Mouse (Mus musculus): ENCODE measurements at regions not wholly inside any gene's neighbourhood (a gene's known extent, or its start where the extent isn't known, plus 50 kb on each side); places are given as distances from the start of the nearest gene placed in this dataset.
A peak's percentile ranks its signal among the peaks of the same experiment; 100 is the strongest.

DNA sequence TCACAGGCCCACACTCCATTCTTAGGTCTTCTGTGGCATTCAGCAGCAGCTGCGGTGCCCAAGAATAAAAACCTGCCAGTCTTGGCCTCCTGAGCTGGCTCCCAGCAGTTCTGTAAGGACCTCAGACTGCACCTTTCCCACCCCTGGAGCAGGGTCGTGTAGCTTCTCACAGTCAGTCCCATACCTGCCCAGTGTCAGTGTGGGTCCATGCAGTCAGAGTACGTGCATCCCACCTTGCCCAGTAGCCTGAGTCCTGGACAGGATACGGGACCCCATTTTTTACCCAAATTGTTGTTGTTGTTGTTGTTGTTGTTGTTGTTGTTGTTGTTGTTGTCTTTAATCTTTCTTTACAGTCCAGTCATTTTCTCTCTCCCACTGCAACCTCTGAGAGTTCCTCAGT lies 6811.3 kb downstream of the 9330182O14Rik start:
- no peaks in the 10 kb centered on the region for H3K4me1 ChIP-seq
- ATAC-seq (ENCODE audit: low FRiP score, low read depth), result peak; percentile 56; the same call in 1 of the 2 replicates
- no peaks in the 10 kb centered on the region for H3K27me3 ChIP-seq
- H3K4me2 ChIP-seq (replicated peaks), result no peak overlapping the region
- H3K36me3 ChIP-seq, result no peaks in the 10 kb centered on the region
- 93% methylated on average over 4 of the region's 4 CpGs for WGBS
- H3K9ac ChIP-seq (replicated peaks), result no peak overlapping the region
- no peaks in the 10 kb centered on the region for H3K9me3 ChIP-seq
- H3K27ac ChIP-seq (replicated peaks), result no peak overlapping the region
- H3K4me3 ChIP-seq, result no peak overlapping the region

DNA sequence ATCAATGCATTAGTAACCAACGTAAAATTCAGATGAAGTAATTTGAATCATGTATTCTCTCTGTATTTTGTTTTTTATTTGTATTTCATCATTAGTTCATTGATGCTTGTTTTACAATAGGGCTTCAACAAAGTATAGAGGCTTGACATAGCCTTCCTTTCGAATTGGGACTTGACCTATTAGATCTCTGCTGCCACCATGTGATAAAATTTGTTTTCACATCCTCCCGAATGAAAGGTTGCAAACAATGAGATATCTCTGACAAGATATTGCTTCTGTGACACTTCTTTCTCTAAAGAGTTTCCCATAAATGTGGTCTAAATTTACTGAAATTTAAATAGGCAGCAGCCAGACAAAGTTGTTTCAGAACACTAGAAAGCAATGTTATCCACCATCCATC lies 6856.0 kb downstream of the 9330182O14Rik start:
- H3K4me2 ChIP-seq (replicated peaks), result no peak overlapping the region
- H3K36me3 ChIP-seq, result no peaks in the 10 kb centered on the region
- no peak for ATAC-seq (ENCODE audit: low FRiP score, low read depth)
- no peak overlapping the region for H3K27ac ChIP-seq (replicated peaks)
- no peak overlapping the region for H3K4me3 ChIP-seq
- H3K4me1 ChIP-seq, result no peaks in the 10 kb centered on the region
- no peaks in the 10 kb centered on the region for H3K27me3 ChIP-seq
- WGBS, result 53% methylated on average over 3 of the region's 3 CpGs
- H3K9me3 ChIP-seq, result no peaks in the 10 kb centered on the region
- H3K9ac ChIP-seq (replicated peaks), result no peak overlapping the region

DNA sequence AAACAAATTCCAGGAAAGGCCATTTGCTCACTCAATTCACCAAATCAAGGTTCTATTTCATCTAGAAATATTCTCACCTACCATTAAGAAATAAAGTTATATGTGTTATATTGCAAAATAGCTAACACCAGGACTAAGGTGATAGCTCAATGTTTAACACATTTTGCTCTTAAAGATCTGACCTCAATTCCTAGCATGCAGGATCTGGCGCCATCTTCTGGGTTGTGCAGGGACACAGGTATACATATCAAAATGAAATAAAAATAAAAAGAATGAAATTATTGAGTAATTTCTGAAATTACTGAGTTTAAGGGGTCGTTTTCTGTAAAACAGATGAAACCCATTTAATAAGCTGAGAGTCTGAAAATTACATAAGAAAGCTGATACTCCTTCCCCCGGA lies 6862.9 kb downstream of the 9330182O14Rik start:
- H3K27me3 ChIP-seq, result no peaks in the 10 kb centered on the region
- H3K4me3 ChIP-seq, result no peak overlapping the region
- no peak overlapping the region for H3K27ac ChIP-seq (replicated peaks)
- WGBS, result 58% methylated on average over 3 of the region's 3 CpGs
- H3K9me3 ChIP-seq, result no peaks in the 10 kb centered on the region
- no peak for ATAC-seq (ENCODE audit: low FRiP score, low read depth)
- no peak overlapping the region for H3K9ac ChIP-seq (replicated peaks)
- H3K36me3 ChIP-seq, result no peaks in the 10 kb centered on the region
- no peak overlapping the region for H3K4me2 ChIP-seq (replicated peaks)
- no peaks in the 10 kb centered on the region for H3K4me1 ChIP-seq

Data from midbrain, embryonic 12.5 days (tissue).